Mouse (Mus musculus): ENCODE results near the gene Sfxn1.

The Sfxn1 gene

GRCm38 (mm10) chr13:54115779-54116178 lies 44.1 kb downstream of the Sfxn1 start:
- intact Hi-C loops (cut with DNase I): loop anchor here (2.0 kb wide), 1 partner anchor 113 kb away; no protein-coding TSS in a partner anchor

- intact Hi-C loops (cut with DNase I): no loop called here
These were observed 46.7 kb downstream of the Sfxn1 start for GRCm38 (mm10) chr13:54118355-54118754.

GRCm38 (mm10) chr13:54137756-54138410 lies 66.2 kb downstream of the Sfxn1 start:
- intact Hi-C loops (cut with DNase I): no loop called here

- intact Hi-C loops (cut with DNase I): no loop called here
These were observed 72.1 kb downstream of the Sfxn1 start for GRCm38 (mm10) chr13:54143788-54144187.

GRCm38 (mm10) chr13:54144624-54145023 lies 73.0 kb downstream of the Sfxn1 start:
- intact Hi-C loops (cut with DNase I): no loop called here

GRCm38 (mm10) chr13:54147328-54147727 lies 75.7 kb downstream of the Sfxn1 start:
- intact Hi-C loops (cut with DNase I): no loop called here

- intact Hi-C loops (cut with DNase I): no loop called here
These were observed 80.8 kb downstream of the Sfxn1 start for GRCm38 (mm10) chr13:54152421-54152820.

- intact Hi-C loops (cut with DNase I): no loop called here
These were observed 81.2 kb downstream of the Sfxn1 start for GRCm38 (mm10) chr13:54152911-54153310.

GRCm38 (mm10) chr13:54153672-54154218 lies 82.1 kb downstream of the Sfxn1 start:
- intact Hi-C loops (cut with DNase I): no loop called here

GRCm38 (mm10) chr13:54155822-54156221 lies 84.2 kb downstream of the Sfxn1 start:
- intact Hi-C loops (cut with DNase I): no loop called here
